Mouse (Mus musculus) regulatory T cell (primary cell): ENCODE results near the gene Slc25a20.

Experiments used
- in situ Hi-C: fragments of 300-600 bp; cut with MboI, MseI; formaldehyde crosslinking; loops from one replicate; pipeline ENCODE4 v1.15.1; 2025; ENCODE audit warnings: high pct_unique_total_duplicates

Gene Slc25a20

GRCm38 (mm10) chr9:108661677-108662612 lies at the start of gene Slc25a20:
TSS of gene Slc25a20 (plus strand) at chr9:108662088.
- in situ Hi-C loops: no loop called here

GRCm38 (mm10) chr9:108617301-108617700 lies 44.6 kb upstream of the Slc25a20 start:
- in situ Hi-C loops: no loop called here

GRCm38 (mm10) chr9:108626498-108626897 lies 35.4 kb upstream of the Slc25a20 start:
- in situ Hi-C loops: no loop called here

GRCm38 (mm10) chr9:108628141-108628540 lies 33.7 kb upstream of the Slc25a20 start:
- in situ Hi-C loops: no loop called here

GRCm38 (mm10) chr9:108630683-108631082 lies 31.2 kb upstream of the Slc25a20 start:
- in situ Hi-C loops: no loop called here

GRCm38 (mm10) chr9:108631631-108632256 lies 30.1 kb upstream of the Slc25a20 start:
- in situ Hi-C loops: no loop called here

GRCm38 (mm10) chr9:108632375-108632774 lies 29.5 kb upstream of the Slc25a20 start:
- in situ Hi-C loops: no loop called here

GRCm38 (mm10) chr9:108633846-108634245 lies 28.0 kb upstream of the Slc25a20 start:
- in situ Hi-C loops: no loop called here

GRCm38 (mm10) chr9:108635415-108635814 lies 26.5 kb upstream of the Slc25a20 start:
- in situ Hi-C loops: no loop called here

GRCm38 (mm10) chr9:108639825-108640224 lies 22.1 kb upstream of the Slc25a20 start:
- in situ Hi-C loops: no loop called here

GRCm38 (mm10) chr9:108648166-108648565 lies 13.7 kb upstream of the Slc25a20 start:
- in situ Hi-C loops: no loop called here

- in situ Hi-C loops: no loop called here
Observed at GRCm38 (mm10) chr9:108648611-108649560, 13.0 kb upstream of the Slc25a20 start, which contains the start of gene Arih2. TSS of gene Arih2 (minus strand) at chr9:108649386.

GRCm38 (mm10) chr9:108649561-108650440 lies 12.1 kb upstream of the Slc25a20 start:
- in situ Hi-C loops: loop anchor here (10.0 kb wide), 1 partner anchor 1995 kb away; no protein-coding TSS in a partner anchor

- in situ Hi-C loops: loop anchor here (10.0 kb wide), 1 partner anchor 1990 kb away; no protein-coding TSS in a partner anchor
Observed at GRCm38 (mm10) chr9:108654566-108655464, 7.1 kb upstream of the Slc25a20 start.

- in situ Hi-C loops: loop anchor here (10.0 kb wide), 1 partner anchor 1989 kb away; no protein-coding TSS in a partner anchor
Observed at GRCm38 (mm10) chr9:108655865-108656264, 6.0 kb upstream of the Slc25a20 start.

- in situ Hi-C loops: no loop called here
Observed at GRCm38 (mm10) chr9:108662660-108663059, 772 bp downstream of the Slc25a20 start.

- in situ Hi-C loops: loop anchor here (5.0 kb wide), 1 partner anchor 488 kb away; no protein-coding TSS in a partner anchor
Observed at GRCm38 (mm10) chr9:108669875-108670274, 8.0 kb downstream of the Slc25a20 start.

- in situ Hi-C loops: loop anchor here (5.0 kb wide), 1 partner anchor 491 kb away; no protein-coding TSS in a partner anchor
Observed at GRCm38 (mm10) chr9:108673151-108673550, 11.3 kb downstream of the Slc25a20 start.

GRCm38 (mm10) chr9:108680026-108680425 lies 18.1 kb downstream of the Slc25a20 start:
- in situ Hi-C loops: no loop called here
